Mouse (Mus musculus): ENCODE measurements around the gene Matn1.
A peak's percentile ranks its signal among the peaks of the same experiment; 100 is the strongest.

Gene Matn1

GRCm38 (mm10) chr4:130987046-130987445 lies 42.9 kb downstream of the Matn1 start:
- DNase-seq = no peak

- DNase-seq = peak in 1 of 2 experiments; percentile 7
Observed at GRCm38 (mm10) chr4:130988219-130988839, 44.1 kb downstream of the Matn1 start.

- no peak for DNase-seq
Observed at GRCm38 (mm10) chr4:130989146-130989545, 45.0 kb downstream of the Matn1 start.

GRCm38 (mm10) chr4:130990966-130991365 lies 46.8 kb downstream of the Matn1 start:
- no peak for DNase-seq

GRCm38 (mm10) chr4:130994556-130994955 lies 50.4 kb downstream of the Matn1 start:
- DNase-seq = no peak

GRCm38 (mm10) chr4:130999744-131000527 lies 55.8 kb downstream of the Matn1 start:
- DNase-seq = no peak

GRCm38 (mm10) chr4:131000614-131001178 lies 56.5 kb downstream of the Matn1 start:
- DNase-seq = no peak

Measured in kidney, postnatal 4 days (tissue).